Mouse (Mus musculus) liver, adult 10 weeks (tissue): ENCODE results near the gene Olfr16. TPM values are rescaled to one million over a fixed set of nuclear protein-coding genes. Genes with fewer than 3 reads are reported as not detected.

Source experiments
- polyA plus RNA-seq: library from polyadenylated mRNA; stranded (reverse); fragments of 350-450 nt; fragmentation: Illumina TruSeq; extraction: RNeasy Lipid Tissue Mini Kit (QIAGEN cat#74804); gene quantifications from one replicate; pipeline ENCODE4 v1.2.3, GENCODE M21; 2014; ENCODE audit warnings: low read depth, low replicate concordance

Gene Olfr16
- polyA plus RNA-seq, result 0.24 TPM

DNA sequence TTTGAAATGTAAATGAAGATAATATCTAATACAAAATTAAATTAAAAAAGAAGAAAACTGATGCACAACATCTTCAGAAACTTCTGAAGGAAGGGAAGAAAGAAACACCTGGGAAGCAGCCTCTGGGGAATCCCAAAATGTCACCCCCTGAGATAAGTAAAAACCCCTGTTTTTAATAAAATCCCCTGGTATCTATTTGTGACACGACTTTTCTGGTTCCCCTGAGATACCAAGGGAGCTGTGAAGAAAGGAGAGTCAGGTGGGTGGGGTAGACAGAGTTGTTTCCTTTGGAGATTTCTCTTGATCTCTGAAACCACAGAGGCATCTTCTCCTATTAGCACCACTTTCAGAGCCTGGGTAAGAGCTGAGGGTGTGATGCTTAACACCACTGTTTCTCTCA is at the start of gene Olfr16:
Olfr16 (plus strand) TSS at position 250 of the 400 bp plus-strand sequence.

Other genes with a start within 250 kb of the Olfr16 start
- gene Apcs, start 55.4 kb upstream of the Olfr16 start, polyA plus RNA-seq, result 368 TPM
- gene Olfr1408, start 187.0 kb downstream of the Olfr16 start, polyA plus RNA-seq, result not detected
- not detected for gene Olfr1406, start 240.2 kb downstream of the Olfr16 start, polyA plus RNA-seq
- gene Olfr218, start 247.4 kb downstream of the Olfr16 start, polyA plus RNA-seq, result not detected